Mouse (Mus musculus) lung, adult 18-20 months (tissue): ENCODE measurements around the gene Fam19a3.
"Not testable (repeated sequence)": the region's sequence is repeated elsewhere in the genome, so short reads cannot be mapped to it uniquely, and the experiment has no call there.

Experiments
- DNase-seq, 2 experiments: peaks; one replicate each; pipeline ENCODE4 v3.0.0; 2022; ENCODE audit warnings: mixed read lengths in 2 of 2

Fam19a3 gene

GRCm38 (mm10) chr3:104791671-104792070, 10.0 kb upstream of the Fam19a3 start:
- DNase-seq, result no peak

- no peak for DNase-seq
Observed at GRCm38 (mm10) chr3:104791017-104791416, 9.4 kb upstream of the Fam19a3 start.

- DNase-seq, result peak; percentile 26 to 51
Observed at GRCm38 (mm10) chr3:104790401-104790937, 8.8 kb upstream of the Fam19a3 start.

- DNase-seq, result peak; percentile 41 to 54
Observed at GRCm38 (mm10) chr3:104789822-104790221, 8.2 kb upstream of the Fam19a3 start.

- DNase-seq, result peak; percentile 23 to 33
Observed at GRCm38 (mm10) chr3:104789312-104789605, 7.6 kb upstream of the Fam19a3 start.

GRCm38 (mm10) chr3:104788561-104789311, 7.1 kb upstream of the Fam19a3 start:
- peak; percentile 85 to 88 for DNase-seq

GRCm38 (mm10) chr3:104788075-104788474, 6.4 kb upstream of the Fam19a3 start, which contains the start of gene Rhoc:
Gene Rhoc (plus strand): TSS chr3:104788375.
- DNase-seq, result no peak

- no peak for DNase-seq
Observed at GRCm38 (mm10) chr3:104785284-104785683, 3.6 kb upstream of the Fam19a3 start.

GRCm38 (mm10) chr3:104783971-104784500, 2.4 kb upstream of the Fam19a3 start:
- DNase-seq, result peak in 1 of 2 experiments; percentile 28

- peak; percentile 35 to 53 for DNase-seq
Observed at GRCm38 (mm10) chr3:104782061-104782681, 531 bp upstream of the Fam19a3 start.

- peak; percentile 81 to 85 for DNase-seq
Observed at GRCm38 (mm10) chr3:104780561-104781420, 849 bp downstream of the Fam19a3 start, which contains the start of gene Ppm1j. Gene Ppm1j (plus strand): TSS chr3:104781056.

GRCm38 (mm10) chr3:104779949-104780348, 1.7 kb downstream of the Fam19a3 start:
- DNase-seq, result peak; percentile 33 to 56

GRCm38 (mm10) chr3:104777342-104777741, 4.3 kb downstream of the Fam19a3 start:
- DNase-seq, result no peak

- DNase-seq, result no peak
Observed at GRCm38 (mm10) chr3:104773301-104773700, 8.3 kb downstream of the Fam19a3 start.

- no peak for DNase-seq
Observed at GRCm38 (mm10) chr3:104771460-104771859, 10.2 kb downstream of the Fam19a3 start.

- no peak for DNase-seq
Observed at GRCm38 (mm10) chr3:104770918-104771317, 10.7 kb downstream of the Fam19a3 start.

GRCm38 (mm10) chr3:104770035-104770434, 11.6 kb downstream of the Fam19a3 start:
- DNase-seq, result peak in 1 of 2 experiments; percentile 49

GRCm38 (mm10) chr3:104769135-104769534, 12.5 kb downstream of the Fam19a3 start:
- DNase-seq, result no peak

GRCm38 (mm10) chr3:104767716-104768115, 13.9 kb downstream of the Fam19a3 start:
- DNase-seq, result no peak

- no peak for DNase-seq
Observed at GRCm38 (mm10) chr3:104767141-104767540, 14.5 kb downstream of the Fam19a3 start.

GRCm38 (mm10) chr3:104765021-104765420, 16.6 kb downstream of the Fam19a3 start:
- DNase-seq, result no peak

GRCm38 (mm10) chr3:104762103-104762863, 19.4 kb downstream of the Fam19a3 start:
- not testable (repeated sequence) for DNase-seq
